Mouse (Mus musculus): ENCODE measurements around the gene Tuba3a. TPM values are rescaled to one million over a fixed set of nuclear protein-coding genes. Genes with fewer than 3 reads are reported as not detected.
"Not testable (repeated sequence)": the region's sequence is repeated elsewhere in the genome, so short reads cannot be mapped to it uniquely, and the experiment has no call there.

Tuba3a gene
- polyA plus RNA-seq, 1 experiment from 2014 or later = not detected

- Histone ChIP-seq H3K4me3 (replicated peaks) (no peak overlapping the region), H3K36me3 (replicated peaks) (no peaks in the 10 kb centered on the region), H3K9ac (no peak overlapping the region), H3K9me3 (replicated peaks) (no peaks in the 10 kb centered on the region), H3K27me3 (no peaks in the 10 kb centered on the region), H3K4me1 (replicated peaks) (no peaks in the 10 kb centered on the region), H3K27ac (replicated peaks) (no peak overlapping the region), H3K4me2 (no peak overlapping the region)
- ATAC-seq (ENCODE audit: insufficient read depth) = no peak
- WGBS (ENCODE audit: insufficient replicate concordance) = 78% methylated on average over 7 of the region's 7 CpGs
These were observed 1.1 kb downstream of the Tuba3a start for GRCm38 (mm10) chr6:125284751-125285150.

GRCm38 (mm10) chr6:125284250-125284649 is 1.6 kb downstream of the Tuba3a start:
- WGBS (ENCODE audit: insufficient replicate concordance) = 57% methylated on average over 8 of the region's 8 CpGs
- H3K4me3 ChIP-seq (replicated peaks) = no peak overlapping the region
- H3K27me3 ChIP-seq = no peaks in the 10 kb centered on the region
- no peaks in the 10 kb centered on the region for H3K4me1 ChIP-seq (replicated peaks)
- H3K36me3 ChIP-seq (replicated peaks) = no peaks in the 10 kb centered on the region
- H3K27ac ChIP-seq (replicated peaks) = no peak overlapping the region
- H3K9ac ChIP-seq = no peak overlapping the region
- no peaks in the 10 kb centered on the region for H3K9me3 ChIP-seq (replicated peaks)
- H3K4me2 ChIP-seq = no peak overlapping the region
- no peak for ATAC-seq (ENCODE audit: insufficient read depth)

GRCm38 (mm10) chr6:125282721-125283120 is 3.1 kb downstream of the Tuba3a start:
- not testable (repeated sequence) for ATAC-seq (ENCODE audit: insufficient read depth); H3K9me3 ChIP-seq (replicated peaks); H3K4me3 ChIP-seq (replicated peaks); H3K27ac ChIP-seq (replicated peaks); H3K9ac ChIP-seq; H3K4me2 ChIP-seq; H3K27me3 ChIP-seq; H3K4me1 ChIP-seq (replicated peaks); H3K36me3 ChIP-seq (replicated peaks)
- 72% methylated on average over 13 of the region's 13 CpGs for WGBS (ENCODE audit: insufficient replicate concordance)

GRCm38 (mm10) chr6:125279729-125280128 is 6.1 kb downstream of the Tuba3a start:
- ATAC-seq (ENCODE audit: insufficient read depth) = no peak
- Histone ChIP-seq H3K4me2 (no peak overlapping the region), H3K4me3 (replicated peaks) (no peak overlapping the region), H3K9me3 (replicated peaks) (no peaks in the 10 kb centered on the region), H3K4me1 (replicated peaks) (no peaks in the 10 kb centered on the region), H3K27me3 (no peaks in the 10 kb centered on the region), H3K9ac (no peak overlapping the region), H3K36me3 (replicated peaks) (no peaks in the 10 kb centered on the region), H3K27ac (replicated peaks) (no peak overlapping the region)
- 36% methylated on average over 8 of the region's 8 CpGs for WGBS (ENCODE audit: insufficient replicate concordance)

- Histone ChIP-seq H3K9me3 (replicated peaks) (no peaks in the 10 kb centered on the region), H3K4me3 (replicated peaks) (no peak overlapping the region), H3K4me1 (replicated peaks) (peaks cover 15% of the 10 kb centered on the region), H3K27me3 (no peaks in the 10 kb centered on the region), H3K27ac (replicated peaks) (no peak overlapping the region), H3K36me3 (replicated peaks) (no peaks in the 10 kb centered on the region), H3K9ac (no peak overlapping the region), H3K4me2 (no peak overlapping the region)
- ATAC-seq (ENCODE audit: insufficient read depth) = no peak
- WGBS (ENCODE audit: insufficient replicate concordance) = 53% methylated on average over 15 of the region's 15 CpGs
These were observed 10.8 kb downstream of the Tuba3a start for GRCm38 (mm10) chr6:125274841-125275563.

GRCm38 (mm10) chr6:125272228-125272785 is 13.5 kb downstream of the Tuba3a start:
- no peaks in the 10 kb centered on the region for H3K9me3 ChIP-seq (replicated peaks)
- no peaks in the 10 kb centered on the region for H3K27me3 ChIP-seq
- no peak for ATAC-seq (ENCODE audit: insufficient read depth)
- H3K27ac ChIP-seq (replicated peaks) = no peak overlapping the region
- H3K4me1 ChIP-seq (replicated peaks) = peaks cover 15% of the 10 kb centered on the region
- H3K9ac ChIP-seq = no peak overlapping the region
- H3K4me2 ChIP-seq = peak overlapping the region; percentile 43; the same call in 1 of the 2 replicates
- H3K36me3 ChIP-seq (replicated peaks) = no peaks in the 10 kb centered on the region
- WGBS (ENCODE audit: insufficient replicate concordance) = 63% methylated on average over 10 of the region's 10 CpGs
- H3K4me3 ChIP-seq (replicated peaks) = no peak overlapping the region

GRCm38 (mm10) chr6:125271455-125272227 is 14.2 kb downstream of the Tuba3a start:
- Histone ChIP-seq H3K9ac (no peak overlapping the region), H3K4me2 (peak overlapping the region; percentile 43), H3K9me3 (replicated peaks) (no peaks in the 10 kb centered on the region), H3K4me3 (replicated peaks) (peak overlapping the region; percentile 19; the same call in 1 of the 2 replicates), H3K27ac (replicated peaks) (peak overlapping the region; percentile 38; the same call in 1 of the 2 replicates), H3K36me3 (replicated peaks) (no peaks in the 10 kb centered on the region), H3K27me3 (no peaks in the 10 kb centered on the region), H3K4me1 (replicated peaks) (peaks cover 15% of the 10 kb centered on the region)
- peak; percentile 83 for ATAC-seq (ENCODE audit: insufficient read depth)
- WGBS (ENCODE audit: insufficient replicate concordance) = 11% methylated on average over 17 of the region's 17 CpGs

GRCm38 (mm10) chr6:125268799-125269198 is 17.0 kb downstream of the Tuba3a start:
- H3K27me3 ChIP-seq = no peaks in the 10 kb centered on the region
- H3K36me3 ChIP-seq (replicated peaks) = no peaks in the 10 kb centered on the region
- no peak overlapping the region for H3K4me2 ChIP-seq
- H3K4me1 ChIP-seq (replicated peaks) = peaks cover 15% of the 10 kb centered on the region
- ATAC-seq (ENCODE audit: insufficient read depth) = no peak
- H3K4me3 ChIP-seq (replicated peaks) = no peak overlapping the region
- WGBS (ENCODE audit: insufficient replicate concordance) = 60% methylated on average over 6 of the region's 6 CpGs
- H3K27ac ChIP-seq (replicated peaks) = no peak overlapping the region
- H3K9ac ChIP-seq = no peak overlapping the region
- H3K9me3 ChIP-seq (replicated peaks) = no peaks in the 10 kb centered on the region

GRCm38 (mm10) chr6:125267469-125267868 is 18.4 kb downstream of the Tuba3a start:
- Histone ChIP-seq H3K4me2 (no peak overlapping the region), H3K36me3 (replicated peaks) (no peaks in the 10 kb centered on the region), H3K4me3 (replicated peaks) (no peak overlapping the region), H3K27ac (replicated peaks) (no peak overlapping the region), H3K27me3 (no peaks in the 10 kb centered on the region), H3K9ac (no peak overlapping the region), H3K4me1 (replicated peaks) (peaks cover 15% of the 10 kb centered on the region), H3K9me3 (replicated peaks) (no peaks in the 10 kb centered on the region)
- no peak for ATAC-seq (ENCODE audit: insufficient read depth)
- WGBS (ENCODE audit: insufficient replicate concordance) = 64% methylated on average over 3 of the region's 3 CpGs

- not testable (repeated sequence) for H3K4me3 ChIP-seq (replicated peaks); H3K27me3 ChIP-seq; H3K36me3 ChIP-seq (replicated peaks); H3K27ac ChIP-seq (replicated peaks); H3K9me3 ChIP-seq (replicated peaks); H3K4me2 ChIP-seq; ATAC-seq (ENCODE audit: insufficient read depth); H3K9ac ChIP-seq
- peaks cover 10% of the 10 kb centered on the region for H3K4me1 ChIP-seq (replicated peaks)
- 59% methylated on average over 6 of the region's 6 CpGs for WGBS (ENCODE audit: insufficient replicate concordance)
These were observed 19.2 kb downstream of the Tuba3a start for GRCm38 (mm10) chr6:125266600-125266999.

- no peaks in the 10 kb centered on the region for H3K36me3 ChIP-seq (replicated peaks)
- H3K4me3 ChIP-seq (replicated peaks) = no peak overlapping the region
- no peak overlapping the region for H3K4me2 ChIP-seq
- H3K4me1 ChIP-seq (replicated peaks) = peaks cover 5% of the 10 kb centered on the region; the same call in 1 of the 2 replicates
- no peak overlapping the region for H3K27ac ChIP-seq (replicated peaks)
- H3K9ac ChIP-seq = no peak overlapping the region
- H3K27me3 ChIP-seq = no peaks in the 10 kb centered on the region
- 65% methylated on average over 13 of the region's 13 CpGs for WGBS (ENCODE audit: insufficient replicate concordance)
- no peak for ATAC-seq (ENCODE audit: insufficient read depth)
- H3K9me3 ChIP-seq (replicated peaks) = no peaks in the 10 kb centered on the region
These were observed 19.8 kb downstream of the Tuba3a start for GRCm38 (mm10) chr6:125266091-125266490.
